In genomic region chr6:145431747-145432146, GRCm38 (mm10) we compare ENCODE assay signal across 10 mouse cellular contexts.
DNase-seq lines count a peak whose midpoint lies in the region; ATAC-seq lines count a peak whose summit lies in the region.
"Had no signal": no experiment of that assay in that cellular context is flagged by ENCODE, and none has a peak within 500 bp of the region (broad histone marks: within the 10 kb centered on the region; RNA-seq: fewer than 3 reads in every experiment).

No protein-coding gene starts in this region.

- peaks cover 32% of the 10 kb centered on the region for H3K4me1 ChIP-seq in heart, embryonic 10.5 days
- H3K4me1 ChIP-seq in midbrain, embryonic 10.5 days, result peaks cover 16% of the 10 kb centered on the region
- H3K4me1 ChIP-seq in midbrain, embryonic 15.5 days, result no peaks in the 10 kb centered on the region
- peaks cover 10% of the 10 kb centered on the region; the same call in 1 of the 2 replicates for H3K4me1 ChIP-seq in intestine, embryonic 16.5 days (ENCODE audit: control insufficient read depth, insufficient read depth, low read length)

- no peaks in the 10 kb centered on the region; the same call in 1 of the 2 replicates for H3K9me3 ChIP-seq in heart, embryonic 10.5 days
- H3K9me3 ChIP-seq in midbrain, embryonic 10.5 days (replicated peaks), result no peaks in the 10 kb centered on the region
- H3K9me3 ChIP-seq in midbrain, embryonic 15.5 days, result no peaks in the 10 kb centered on the region
- no peaks in the 10 kb centered on the region for H3K9me3 ChIP-seq in intestine, embryonic 16.5 days (ENCODE audit: control insufficient read depth, low read length)

- no peak overlapping the region for H3K4me3 ChIP-seq in heart, embryonic 10.5 days
- H3K4me3 ChIP-seq in midbrain, embryonic 10.5 days, result no peak overlapping the region
- no peak overlapping the region for H3K4me3 ChIP-seq in midbrain, embryonic 15.5 days
- no peak overlapping the region for H3K4me3 ChIP-seq in intestine, embryonic 16.5 days (ENCODE audit: low read length)

- H3K36me3 ChIP-seq in heart, embryonic 10.5 days, result no peaks in the 10 kb centered on the region
- no peaks in the 10 kb centered on the region for H3K36me3 ChIP-seq in midbrain, embryonic 10.5 days
- H3K36me3 ChIP-seq in midbrain, embryonic 15.5 days (replicated peaks), result no peaks in the 10 kb centered on the region
- no peaks in the 10 kb centered on the region for H3K36me3 ChIP-seq in intestine, embryonic 16.5 days (ENCODE audit: control insufficient read depth, insufficient read depth, low read length)

- DNase-seq in heart, embryonic 10.5 days (ENCODE audit: low spot score), result no peak
- no peak for DNase-seq in heart, postnatal 10 days
- no peak for DNase-seq in midbrain, embryonic 10.5 days (ENCODE audit: low spot score)
- DNase-seq in thymus, postnatal 14 days, result no peak
- no peak for DNase-seq in thymus, postnatal 25 days
- DNase-seq in adipocyte (ENCODE audit: low spot score), result no peak
- DNase-seq: adrenal gland, postnatal 14 days had no signal

- peak overlapping the region; percentile 36; the same call in 1 of the 2 replicates for H3K27ac ChIP-seq in heart, embryonic 10.5 days
- peak overlapping the region; percentile 57; the same call in 1 of the 2 replicates for H3K27ac ChIP-seq in midbrain, embryonic 10.5 days (replicated peaks)
- H3K27ac ChIP-seq in midbrain, embryonic 15.5 days, result no peak overlapping the region
- H3K27ac ChIP-seq in intestine, embryonic 16.5 days (ENCODE audit: low read length), result peak overlapping the region; percentile 10; the same call in 1 of the 2 replicates

- no peak overlapping the region for H3K4me2 ChIP-seq in midbrain, embryonic 15.5 days
- 0 out of 2 replicates have a peak overlapping the region, but pooled peaks have one; percentile 2 for H3K4me2 ChIP-seq in intestine, embryonic 16.5 days (ENCODE audit: low read depth, low read length)

- H3K27me3 ChIP-seq in heart, embryonic 10.5 days (ENCODE audit: insufficient read depth, poor library complexity, severe bottlenecking), result no peaks in the 10 kb centered on the region
- H3K27me3 ChIP-seq in midbrain, embryonic 10.5 days (ENCODE audit: low read depth, poor library complexity, severe bottlenecking), result no peaks in the 10 kb centered on the region
- no peaks in the 10 kb centered on the region for H3K27me3 ChIP-seq in midbrain, embryonic 15.5 days (replicated peaks)
- H3K27me3 ChIP-seq in intestine, embryonic 16.5 days (replicated peaks; ENCODE audit: control insufficient read depth, insufficient read depth, low read length), result no peaks in the 10 kb centered on the region

- no peak for ATAC-seq in midbrain, embryonic 15.5 days (replicated peaks)
- no peak for ATAC-seq in intestine, embryonic 16.5 days
- ATAC-seq: inflammation-experienced regulatory T-cells, adult 6 months had no signal

- WGBS in heart, embryonic 10.5 days, result 66% methylated on average over 14 of the region's 14 CpGs
- WGBS in midbrain, embryonic 10.5 days, result 82% methylated on average over 14 of the region's 14 CpGs
- WGBS in midbrain, embryonic 15.5 days, result 84% methylated on average over 14 of the region's 14 CpGs
- WGBS in intestine, embryonic 16.5 days, result 44% methylated on average over 14 of the region's 14 CpGs

- intact Hi-C loops in heart, postnatal 10 days (cut with DNase I), result no loop called here

- no peak overlapping the region for H3K9ac ChIP-seq in midbrain, embryonic 15.5 days
- H3K9ac ChIP-seq in intestine, embryonic 16.5 days (ENCODE audit: low read depth, low read length), result no peak overlapping the region
